Mouse (Mus musculus): Measurements from ENCODE around the gene Hectd2.

Hectd2 gene

DNA sequence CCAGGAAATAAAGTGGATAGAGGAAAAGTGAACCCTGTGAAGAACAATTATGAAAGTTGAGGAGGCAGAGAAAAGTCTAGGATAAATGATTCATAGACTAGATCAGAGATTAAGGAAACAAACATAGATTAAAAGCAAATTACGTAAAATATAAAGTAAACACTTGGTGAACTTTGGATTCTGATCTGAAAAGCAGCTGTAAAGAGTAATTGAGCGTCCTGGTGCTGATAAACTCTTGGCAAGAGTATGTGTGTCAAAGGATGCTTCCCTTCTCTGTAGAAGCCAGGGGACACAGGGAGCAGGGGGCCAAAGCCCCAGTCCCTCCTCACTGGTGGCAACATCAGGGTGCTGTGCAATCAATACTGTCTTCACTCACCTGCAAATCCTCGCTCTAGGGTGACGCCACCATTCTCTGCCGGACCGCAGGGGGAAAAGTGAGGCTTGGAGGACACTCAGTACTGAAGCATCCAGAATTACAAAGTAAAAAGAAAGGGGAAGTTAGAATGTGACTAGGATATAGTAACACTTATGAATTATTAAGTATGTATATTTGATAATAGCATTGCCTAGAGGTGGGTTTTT lies 91.0 kb downstream of the Hectd2 start:
- no peak for DNase-seq (ENCODE audit: low read depth in 1 of 2, low spot score in 2 of 2)

DNA sequence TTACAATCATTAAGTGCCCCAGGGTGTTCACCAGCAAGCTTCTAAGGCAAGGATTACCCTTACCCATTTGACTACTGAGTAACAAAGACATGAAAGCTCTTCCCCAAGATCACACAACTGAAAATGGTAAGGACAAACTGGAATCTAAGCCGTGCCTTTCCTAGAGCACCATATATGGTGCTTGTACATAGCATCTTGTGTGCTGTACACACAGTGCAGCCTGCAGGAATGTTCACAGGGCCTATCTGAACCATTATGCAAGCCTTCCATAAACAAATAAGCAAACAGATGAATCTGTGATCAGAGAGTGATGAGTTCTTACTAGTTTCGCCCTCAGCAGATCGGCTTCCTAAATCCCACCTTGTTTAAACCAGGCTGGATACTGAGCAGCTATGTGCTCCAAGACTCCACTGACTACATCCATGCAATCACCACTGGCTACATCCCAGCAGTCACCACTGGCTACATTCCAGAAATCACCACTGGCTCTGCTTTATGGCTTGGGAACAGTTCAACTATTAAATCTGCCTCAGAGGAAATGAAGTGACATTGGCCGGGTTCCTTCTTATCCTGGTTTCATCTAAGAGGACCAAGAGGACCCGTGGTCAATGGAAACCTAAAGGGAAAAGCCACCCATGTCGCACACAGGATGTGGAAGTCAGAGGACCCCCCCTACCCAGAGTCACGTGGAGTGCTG lies 91.8 kb downstream of the Hectd2 start:
- no peak for DNase-seq (ENCODE audit: low read depth in 1 of 2, low spot score in 2 of 2)

DNA sequence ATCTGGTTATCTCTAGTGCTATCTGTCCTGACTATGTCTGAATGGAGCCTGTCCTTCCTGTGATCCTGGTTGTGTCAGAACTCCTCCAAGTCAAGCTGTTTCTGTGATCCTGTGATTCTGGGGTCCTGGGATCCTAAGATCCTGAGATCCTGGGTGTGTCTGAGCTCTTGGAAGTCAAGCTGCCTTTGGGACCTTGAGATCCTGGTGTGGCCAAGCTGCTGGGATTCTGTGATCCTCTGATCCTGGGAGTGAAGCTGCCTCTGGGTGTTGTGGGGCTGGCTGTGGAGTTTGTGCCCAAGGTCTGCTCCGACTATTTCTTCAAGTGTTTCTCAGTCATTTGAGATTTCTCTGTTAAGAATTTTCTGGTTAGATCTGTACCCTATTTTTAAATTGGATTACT lies 98.2 kb downstream of the Hectd2 start:
- no peak for DNase-seq (ENCODE audit: low read depth in 1 of 2, low spot score in 2 of 2)

DNA sequence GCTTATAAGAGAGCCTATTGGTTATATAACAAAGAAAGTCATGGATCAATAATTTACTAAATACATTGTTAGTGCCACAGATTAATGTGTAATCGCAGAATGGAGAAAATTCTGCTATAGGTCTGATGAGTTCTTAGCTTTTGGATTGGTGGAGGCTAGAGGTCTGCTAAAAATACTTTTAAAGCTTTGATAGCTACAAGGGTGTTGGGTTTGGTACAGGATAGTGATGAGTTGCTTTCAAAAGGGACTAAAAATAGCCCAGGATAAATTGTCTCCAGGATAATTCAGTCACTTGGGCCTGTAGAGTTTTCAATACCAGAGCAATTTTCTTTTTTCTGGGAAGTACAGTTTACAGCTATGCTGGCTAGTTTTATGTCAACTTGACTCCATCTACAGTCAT lies 108.3 kb downstream of the Hectd2 start:
- DNase-seq (ENCODE audit: low read depth in 1 of 2, low spot score in 2 of 2) = no peak

DNA sequence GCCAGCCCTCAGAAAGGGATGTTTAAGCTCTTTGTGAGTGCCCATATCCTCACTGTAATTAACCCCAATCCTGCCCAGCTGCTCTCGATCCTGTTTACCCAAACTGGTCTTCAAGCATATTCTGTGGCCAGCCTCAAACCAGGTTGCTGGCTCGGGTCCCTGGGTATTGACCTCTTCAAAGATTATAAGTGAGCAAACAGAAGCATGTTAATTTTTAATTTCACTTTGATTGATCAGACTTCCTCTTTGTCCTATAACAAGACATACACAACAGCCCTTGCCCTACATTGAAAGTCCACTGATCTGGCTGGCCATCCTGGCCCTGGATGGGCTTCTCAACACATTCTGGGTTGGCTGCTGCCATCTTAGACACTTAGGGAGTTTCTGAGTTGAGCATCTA lies 109.5 kb downstream of the Hectd2 start:
- no peak for DNase-seq (ENCODE audit: low read depth in 1 of 2, low spot score in 2 of 2)

DNA sequence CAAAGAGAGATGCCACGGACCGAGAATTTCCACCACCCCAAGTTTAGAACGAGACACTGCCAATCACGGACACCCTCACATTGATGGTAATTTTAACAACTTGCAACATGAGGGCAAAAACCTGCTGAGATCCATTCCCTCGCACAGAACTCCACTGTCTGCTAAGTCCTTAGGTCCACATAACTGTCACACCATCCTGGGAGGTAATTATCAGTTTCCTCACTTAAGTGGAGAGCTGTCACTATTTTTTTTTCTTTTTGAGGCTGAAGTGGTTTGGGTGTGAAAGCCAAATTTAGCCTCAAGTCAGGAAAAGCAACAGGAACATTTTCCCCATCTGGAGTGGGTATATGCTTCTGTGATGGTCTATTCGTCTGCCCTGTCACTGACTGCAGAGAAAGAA lies 110.0 kb downstream of the Hectd2 start:
- no peak for DNase-seq (ENCODE audit: low read depth in 1 of 2, low spot score in 2 of 2)

DNA sequence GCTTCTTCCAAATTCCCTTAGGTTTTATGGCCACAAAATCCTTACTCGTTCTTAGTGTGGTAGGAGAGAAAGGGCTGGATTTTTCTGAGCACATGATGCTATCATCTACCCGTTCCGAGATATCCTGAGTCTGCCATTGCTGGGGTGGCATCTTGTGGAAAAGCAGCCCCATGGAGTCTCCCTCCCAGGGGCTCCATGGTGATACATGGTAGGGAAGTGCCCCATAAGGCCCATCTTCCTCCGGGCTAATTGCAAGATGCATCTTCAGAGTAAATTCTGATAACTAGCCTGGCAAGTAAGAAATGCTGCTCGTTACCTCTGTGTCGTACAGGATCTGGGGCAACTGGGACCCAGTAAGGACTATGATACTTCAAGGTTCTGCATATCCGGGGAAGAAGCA lies 110.8 kb downstream of the Hectd2 start:
- DNase-seq (ENCODE audit: low read depth in 1 of 2, low spot score in 2 of 2) = no peak

DNA sequence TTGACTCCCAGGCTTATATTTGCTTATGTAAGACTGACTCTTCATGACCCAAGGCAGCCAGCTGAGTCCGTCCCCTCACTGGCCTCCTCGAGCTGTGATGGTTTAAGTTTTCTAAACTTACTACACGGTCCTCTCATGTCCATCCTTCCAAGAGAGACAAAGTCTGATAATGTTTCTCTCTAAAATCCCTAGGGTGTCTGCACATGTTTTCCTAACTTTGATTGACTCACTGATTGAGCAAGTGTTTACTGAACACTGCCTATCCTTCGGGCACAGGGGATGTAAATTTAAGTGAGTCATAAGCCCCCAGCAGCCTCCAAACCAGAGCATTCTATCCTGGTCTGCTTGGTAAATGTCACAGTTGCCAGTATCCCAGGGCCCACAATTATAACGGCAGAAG lies 111.2 kb downstream of the Hectd2 start:
- no peak for DNase-seq (ENCODE audit: low read depth in 1 of 2, low spot score in 2 of 2)

DNA sequence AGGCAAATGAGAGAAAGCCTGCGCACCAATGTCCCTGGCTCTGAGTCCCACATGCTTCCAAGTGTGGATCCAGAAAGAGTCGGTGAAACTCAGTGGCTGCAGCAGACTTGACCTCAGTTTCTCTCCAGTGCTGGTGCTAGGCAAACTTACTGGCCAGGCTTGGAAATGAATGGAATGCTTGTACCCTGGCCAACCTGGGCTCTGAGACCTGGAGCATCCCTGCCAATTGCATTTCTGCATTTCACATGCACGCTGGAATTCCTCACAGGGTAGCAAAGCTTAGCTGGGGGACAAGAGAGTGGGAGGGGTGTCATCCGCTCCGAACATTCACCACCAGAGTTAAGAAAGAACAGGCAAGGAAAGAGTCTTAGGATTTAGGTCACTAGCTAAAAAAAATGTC lies 112.0 kb downstream of the Hectd2 start:
- no peak for DNase-seq (ENCODE audit: low read depth in 1 of 2, low spot score in 2 of 2)

DNA sequence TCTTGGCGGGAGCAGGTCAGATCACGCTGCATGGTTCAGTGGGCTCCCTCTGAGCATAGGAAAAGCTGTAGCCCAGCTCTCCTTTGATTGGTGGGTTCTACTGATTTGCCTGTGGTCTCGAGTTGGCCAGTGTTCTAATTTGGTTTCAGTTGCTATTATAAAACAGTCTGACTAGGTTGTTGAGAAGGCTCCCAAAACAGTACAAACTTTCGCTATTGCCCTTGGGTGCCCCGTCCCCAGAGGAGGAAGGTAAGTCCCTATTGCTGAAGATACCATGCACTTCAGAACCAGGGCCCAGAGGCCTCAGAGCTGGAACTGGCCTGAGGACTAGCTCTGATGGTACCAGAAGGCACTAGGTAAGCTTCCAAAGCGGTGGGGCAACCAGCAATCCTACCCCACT lies 112.9 kb downstream of the Hectd2 start:
- DNase-seq (ENCODE audit: low read depth in 1 of 2, low spot score in 2 of 2) = no peak

DNA sequence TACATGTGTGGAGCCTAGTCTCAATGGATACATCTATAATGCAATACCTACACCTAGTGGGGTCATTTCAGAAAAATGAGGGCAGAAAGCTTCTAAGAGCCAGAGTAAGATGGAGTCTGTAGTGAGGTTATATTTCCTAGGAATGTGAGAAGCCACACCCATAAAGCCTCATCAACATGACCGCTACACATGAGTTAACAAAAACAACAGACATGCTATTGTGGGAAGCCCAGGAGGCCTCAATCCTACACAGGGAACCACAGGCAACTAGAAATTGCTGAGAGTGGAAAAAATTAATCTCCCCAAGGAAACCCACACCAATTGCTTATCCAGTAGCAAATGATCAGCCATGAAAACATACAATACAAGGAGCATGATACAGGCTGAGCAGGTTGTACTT lies 113.7 kb downstream of the Hectd2 start:
- no peak for DNase-seq (ENCODE audit: low read depth in 1 of 2, low spot score in 2 of 2)

DNA sequence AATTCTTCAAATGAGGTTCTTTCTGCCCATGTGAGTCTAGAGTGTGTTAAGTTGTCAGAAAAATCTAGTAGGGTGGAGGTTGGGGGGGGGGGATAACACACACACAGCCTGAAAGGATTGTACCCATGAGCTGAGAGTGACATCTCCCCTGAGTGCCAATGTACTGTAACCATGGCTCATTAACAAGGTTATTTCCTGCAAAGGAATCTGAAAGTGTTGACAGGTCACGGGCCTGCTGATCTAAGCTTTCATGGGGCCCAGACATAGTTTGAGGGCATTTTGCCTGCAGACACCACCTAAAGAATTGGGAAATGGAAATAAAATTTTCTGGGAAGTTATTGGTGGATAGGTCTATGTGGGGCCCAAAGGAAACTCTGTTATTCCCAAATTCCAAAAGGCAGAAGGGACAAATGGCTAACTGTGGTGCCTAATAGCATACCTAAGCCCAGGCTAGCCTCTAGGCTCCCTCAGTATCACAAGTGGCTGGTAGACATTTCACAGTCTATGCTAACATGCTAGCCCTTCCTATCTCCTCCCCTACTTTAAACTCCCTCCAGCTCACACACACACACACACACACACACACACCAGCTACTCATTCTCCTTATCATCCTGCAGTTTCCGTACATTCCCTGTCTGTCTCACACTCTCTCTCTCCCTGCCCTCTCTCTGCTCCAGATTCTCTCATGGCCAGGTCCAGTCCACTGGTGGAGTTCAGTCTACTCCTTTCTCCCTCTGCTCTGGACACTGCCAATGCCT lies 114.6 kb downstream of the Hectd2 start:
- no peak for DNase-seq (ENCODE audit: low read depth in 1 of 2, low spot score in 2 of 2)

DNA sequence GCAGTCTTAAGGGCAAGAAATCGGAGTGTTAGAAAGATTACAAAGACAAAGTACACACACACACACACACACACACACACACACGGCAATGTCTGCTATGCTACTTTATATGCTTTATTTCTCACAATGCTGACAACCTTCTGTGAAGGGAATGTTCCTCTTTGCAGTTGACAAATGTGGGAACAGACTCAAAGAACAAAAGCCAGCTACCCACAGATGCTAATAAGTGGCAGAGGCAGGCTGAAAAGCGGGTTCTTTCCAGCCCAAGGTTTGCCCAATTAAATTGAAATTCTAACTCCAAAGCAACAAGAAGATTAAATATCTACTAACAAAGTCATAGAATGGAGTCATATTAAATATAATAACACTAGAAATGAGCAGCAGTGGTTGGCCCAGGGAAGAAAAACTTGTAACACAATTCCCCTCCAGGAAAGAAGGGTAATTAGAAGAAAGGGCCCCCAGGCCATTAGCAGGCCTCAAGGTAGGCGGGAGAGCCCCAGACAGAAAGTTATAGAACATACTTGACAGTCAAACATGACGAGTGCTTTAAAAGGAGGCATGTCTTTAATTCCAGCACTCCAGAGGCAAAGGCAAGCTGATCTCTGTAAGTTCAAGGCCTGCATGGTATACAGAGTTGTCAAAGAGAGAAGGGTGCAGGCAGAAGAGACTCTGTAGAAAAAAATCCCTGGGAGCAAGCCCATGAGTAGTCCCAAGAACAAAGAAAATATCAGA lies 115.4 kb downstream of the Hectd2 start:
- DNase-seq (ENCODE audit: low read depth in 1 of 2, low spot score in 2 of 2) = no peak

All from monocyte, adult 2 months (primary cell).